10 mouse cellular contexts compared by ENCODE assay signal in genomic region chr1:152603628-152604027, GRCm38 (mm10).
"Had no signal": no experiment of that assay in that cellular context is flagged by ENCODE, and none has a peak within 500 bp of the region (broad histone marks: within the 10 kb centered on the region; RNA-seq: fewer than 3 reads in every experiment).

No protein-coding gene starts in this region.

- H3K4me1 ChIP-seq: midbrain, embryonic 13.5 days; stomach, embryonic 15.5 days had no signal

- H3K36me3 ChIP-seq: midbrain, embryonic 13.5 days had no signal

- H3K9me3 ChIP-seq: limb, embryonic 13.5 days; midbrain, embryonic 13.5 days; stomach, embryonic 15.5 days had no signal

- H3K9ac ChIP-seq: limb, embryonic 13.5 days; liver, embryonic 14.5 days; midbrain, embryonic 13.5 days; stomach, embryonic 15.5 days had no signal

- H3K27ac ChIP-seq: kidney, postnatal 0 days; limb, embryonic 13.5 days; liver, embryonic 14.5 days; midbrain, embryonic 13.5 days; stomach, embryonic 15.5 days had no signal

- H3K27me3 ChIP-seq: limb, embryonic 13.5 days; midbrain, embryonic 13.5 days; stomach, embryonic 15.5 days had no signal

- H3K4me3 ChIP-seq: limb, embryonic 13.5 days; midbrain, embryonic 13.5 days; stomach, embryonic 15.5 days had no signal

- DNase-seq: kidney, adult 18-20 months; kidney, postnatal 36 days; left cerebral cortex, postnatal 4 days; lung, adult 18-20 months; right cerebral cortex, postnatal 14 days had no signal
